Mouse (Mus musculus) cerebellum, postnatal 14 days (tissue): ENCODE measurements around the gene Vmn1r19.
"Not testable (repeated sequence)": the region's sequence is repeated elsewhere in the genome, so short reads cannot be mapped to it uniquely, and the experiment has no call there.

Experiments used
- DNase-seq, 2 experiments: peaks; one replicate each; pipeline ENCODE4 v3.0.0; 2021; ENCODE audit warnings: mixed read lengths in 2 of 2

Vmn1r19 gene

GRCm38 (mm10) chr6:57403480-57403879, at the start of gene Vmn1r19:
Gene Vmn1r19, plus strand, starts transcription at chr6:57403780.
- not testable (repeated sequence) for DNase-seq

GRCm38 (mm10) chr6:57356864-57357263, 46.7 kb upstream of the Vmn1r19 start:
- no peak for DNase-seq

- no peak for DNase-seq
Observed at GRCm38 (mm10) chr6:57363627-57364026, 40.0 kb upstream of the Vmn1r19 start, which contains the start of gene Vmn1r17. Gene Vmn1r17, minus strand, starts transcription at chr6:57363727.

GRCm38 (mm10) chr6:57365866-57366265, 37.7 kb upstream of the Vmn1r19 start:
- DNase-seq: not testable (repeated sequence)

- no peak for DNase-seq
Observed at GRCm38 (mm10) chr6:57367496-57367895, 36.1 kb upstream of the Vmn1r19 start.

- DNase-seq: no peak
Observed at GRCm38 (mm10) chr6:57395683-57396082, 7.9 kb upstream of the Vmn1r19 start, which contains the start of gene Vmn1r18. Gene Vmn1r18, minus strand, starts transcription at chr6:57395783.

- DNase-seq: no peak
Observed at GRCm38 (mm10) chr6:57428630-57429029, 25.1 kb downstream of the Vmn1r19 start, which contains the start of gene Vmn1r20. Gene Vmn1r20, plus strand, starts transcription at chr6:57428930.

- DNase-seq: peak; percentile 9 to 20
Observed at GRCm38 (mm10) chr6:57431196-57431595, 27.6 kb downstream of the Vmn1r19 start.
